In genomic region chrX:80800271-80800670, GRCm38 (mm10) we compare ENCODE assay signal across 19 mouse cellular contexts.
DNase-seq lines count a peak whose midpoint lies in the region; ATAC-seq and TF ChIP-seq lines count a peak whose summit lies in the region.
"Had no signal": no experiment of that assay in that cellular context is flagged by ENCODE, and none has a peak within 500 bp of the region (broad histone marks: within the 10 kb centered on the region; RNA-seq: fewer than 3 reads in every experiment).

No protein-coding gene starts in this region.

- H3K27me3 ChIP-seq in C2C12 (ENCODE audit: control insufficient read depth, insufficient read depth, insufficient read length), result no peaks in the 10 kb centered on the region
- no peaks in the 10 kb centered on the region for H3K27me3 ChIP-seq in intestine, postnatal 0 days (replicated peaks; ENCODE audit: control insufficient read depth, insufficient read depth, low read length)
- H3K27me3 ChIP-seq: forebrain, embryonic 15.5 days; heart, embryonic 15.5 days; hindbrain, embryonic 13.5 days had no signal

- intact Hi-C loops in left cerebral cortex, postnatal 4 days (cut with DNase I), result no loop called here

- no peaks in the 10 kb centered on the region for H3K9me3 ChIP-seq in intestine, postnatal 0 days (ENCODE audit: control insufficient read depth)
- H3K9me3 ChIP-seq: forebrain, embryonic 15.5 days; heart, embryonic 15.5 days; hindbrain, embryonic 13.5 days had no signal

- H3K79me2 ChIP-seq in C2C12 (ENCODE audit: control insufficient read depth, insufficient read depth), result no peaks in the 10 kb centered on the region

- H3K27ac ChIP-seq in intestine, postnatal 0 days (ENCODE audit: low read depth, low read length), result no peak overlapping the region
- H3K27ac ChIP-seq: forebrain, embryonic 15.5 days; heart, adult 2 months; heart, embryonic 15.5 days; hindbrain, embryonic 13.5 days; hindbrain, postnatal 0 days had no signal

- ATAC-seq in intestine, postnatal 0 days, result no peak
- ATAC-seq: forebrain, embryonic 15.5 days; hindbrain, postnatal 0 days had no signal

- no peak for TF ChIP-seq CTCF in C2C12 (IDR thresholded peaks at IDR 0.05; ENCODE audit: control insufficient read depth, insufficient read depth, insufficient read length)
- no peak for TF ChIP-seq CTCF in intestine, postnatal 0 days (IDR thresholded peaks at IDR 0.05; ENCODE audit: low read depth)

- peak; percentile 1 for DNase-seq in embryo, embryonic 11 days
- DNase-seq in embryo, embryonic 10 days (ENCODE audit: low spot score), result no peak
- peak; percentile 11 to 12 for DNase-seq in left cerebral cortex, adult 18-20 months (ENCODE audit: low spot score in 2 of 2)
- DNase-seq in left cerebral cortex, postnatal 4 days, result no peak
- peak; percentile 1 for DNase-seq in 3T3-L1 (ENCODE audit: low read depth, low spot score)
- DNase-seq in ovary, postnatal 14 days (ENCODE audit: low spot score), result no peak
- DNase-seq: B cell, adult 2 months; cerebellum, adult 11-12 months; cerebellum, adult 9-11 months; gastrocnemius, postnatal 14 days; heart, adult 2 months; heart, postnatal 14 days had no signal

- H3K36me3 ChIP-seq in C2C12 (ENCODE audit: control insufficient read depth, insufficient read depth), result no peaks in the 10 kb centered on the region
- H3K36me3 ChIP-seq in intestine, postnatal 0 days (ENCODE audit: control insufficient read depth, insufficient read depth), result no peaks in the 10 kb centered on the region
- H3K36me3 ChIP-seq: forebrain, embryonic 15.5 days; heart, embryonic 15.5 days; hindbrain, embryonic 13.5 days had no signal

- no peaks in the 10 kb centered on the region for H3K4me1 ChIP-seq in intestine, postnatal 0 days (replicated peaks; ENCODE audit: control insufficient read depth, insufficient read depth, low read length)
- H3K4me1 ChIP-seq: forebrain, embryonic 15.5 days; heart, embryonic 15.5 days; hindbrain, embryonic 13.5 days had no signal

- WGBS in intestine, postnatal 0 days, result 72% methylated on average over 2 of the region's 2 CpGs

- no peak overlapping the region for H3ac ChIP-seq in C2C12 (ENCODE audit: control insufficient read depth, insufficient read length, low read depth)

- no peak overlapping the region for H3K4me3 ChIP-seq in C2C12 (ENCODE audit: insufficient read depth, poor library complexity, severe bottlenecking)
- H3K4me3 ChIP-seq in intestine, postnatal 0 days (ENCODE audit: low read depth, low read length), result no peak overlapping the region
- H3K4me3 ChIP-seq: forebrain, embryonic 15.5 days; heart, adult 2 months; heart, embryonic 15.5 days; hindbrain, embryonic 13.5 days had no signal

- H3K79me3 ChIP-seq in C2C12 (ENCODE audit: low read depth), result no peaks in the 10 kb centered on the region

- H3K4me2 ChIP-seq in intestine, postnatal 0 days (replicated peaks; ENCODE audit: low read depth), result no peak overlapping the region
- H3K4me2 ChIP-seq: forebrain, embryonic 15.5 days; heart, embryonic 11.5 days; heart, embryonic 15.5 days; hindbrain, embryonic 13.5 days had no signal

- H3K9ac ChIP-seq in intestine, postnatal 0 days (ENCODE audit: low read depth, low read length), result no peak overlapping the region
- H3K9ac ChIP-seq: forebrain, embryonic 15.5 days; heart, embryonic 15.5 days; hindbrain, embryonic 13.5 days had no signal

TF ChIP-seq in C2C12, 6 proteins besides CTCF, POLR2A, EP300 and RAD21:
- TF ChIP-seq USF1 (IDR thresholded peaks at IDR 0.05; ENCODE audit: low read depth) (no peak), CEBPB (IDR thresholded peaks at IDR 0.05; ENCODE audit: low read depth) (no peak), MAX (IDR thresholded peaks at IDR 0.05) (no peak), MYOG (IDR thresholded peaks at IDR 0.05; ENCODE audit: control insufficient read depth, extremely low read depth, insufficient read length) (no peak), FOSL1 (IDR thresholded peaks at IDR 0.05; ENCODE audit: insufficient read depth, low read length, poor library complexity, severe bottlenecking) (peak; percentile 34), MYOD1 (IDR thresholded peaks at IDR 0.05; ENCODE audit: control insufficient read depth, insufficient read length, low read depth) (peak; percentile 10)

Comparison
In these comparisons a context has a peak if more than half of its experiments do, and no peak if none do; other contexts are left out.
1. DNase-seq: peak in embryo, embryonic 11 days (single experiment), left cerebral cortex, adult 18-20 months (2 of 2) and 3T3-L1 (single experiment); none in embryo, embryonic 10 days (single experiment), left cerebral cortex, postnatal 4 days (single experiment) and ovary, postnatal 14 days (single experiment).